Comparison of ENCODE assay signal across 11 mouse cellular contexts in genomic region chr7:51821467-51821866, GRCm38 (mm10).
"Had no signal": no experiment of that assay in that cellular context is flagged by ENCODE, and none has a peak within 500 bp of the region (broad histone marks: within the 10 kb centered on the region; RNA-seq: fewer than 3 reads in every experiment).

No protein-coding gene starts in this region.

- H3K4me3 ChIP-seq: limb, embryonic 15.5 days; liver, embryonic 12.5 days; midbrain, embryonic 10.5 days; midbrain, embryonic 15.5 days had no signal

- H3K36me3 ChIP-seq: limb, embryonic 15.5 days; liver, embryonic 12.5 days; midbrain, embryonic 10.5 days; midbrain, embryonic 15.5 days had no signal

- H3K9ac ChIP-seq: limb, embryonic 15.5 days; liver, embryonic 12.5 days; lung, embryonic 14.5 days; midbrain, embryonic 15.5 days had no signal

- H3K27me3 ChIP-seq: limb, embryonic 15.5 days; liver, embryonic 12.5 days; midbrain, embryonic 15.5 days had no signal

- H3K4me2 ChIP-seq: limb, embryonic 15.5 days; liver, embryonic 12.5 days; lung, embryonic 14.5 days; midbrain, embryonic 15.5 days had no signal

- H3K9me3 ChIP-seq: limb, embryonic 15.5 days; liver, embryonic 12.5 days; midbrain, embryonic 10.5 days; midbrain, embryonic 15.5 days had no signal

- H3K27ac ChIP-seq: limb, embryonic 15.5 days; liver, embryonic 12.5 days; midbrain, embryonic 10.5 days; midbrain, embryonic 15.5 days had no signal

- DNase-seq: kidney, postnatal 25 days; lung, embryonic 14.5 days; lung, postnatal 10 days; lung, postnatal 4 days; right cerebral cortex, adult 18-20 months; right cerebral cortex, postnatal 25 days; thymus, postnatal 36 days had no signal

- ATAC-seq: liver, embryonic 12.5 days; midbrain, embryonic 15.5 days had no signal

- H3K4me1 ChIP-seq: limb, embryonic 15.5 days; liver, embryonic 12.5 days; midbrain, embryonic 10.5 days; midbrain, embryonic 15.5 days had no signal
